Mouse (Mus musculus) limb, embryonic 10.5 days (tissue): ENCODE measurements around the gene Plxnb3. TPM values are rescaled to one million over a fixed set of nuclear protein-coding genes. Genes with fewer than 3 reads are reported as not detected.
"Not testable (repeated sequence)": the region's sequence is repeated elsewhere in the genome, so short reads cannot be mapped to it uniquely, and the experiment has no call there.

ENCODE experiments used
- DNase-seq: peaks from one replicate; pipeline ENCODE4 v3.0.0-alpha.2; 2017; ENCODE audit warnings: low spot score
- H3K27ac ChIP-seq: fragments of 300-500 bp; sonication (generic); 2 replicates; pipeline ENCODE4 v1.5.1; 2016; ENCODE audit warnings: mild to moderate bottlenecking
- H3K27me3 ChIP-seq: fragments of 300-500 bp; sonication (generic); 2 replicates; pipeline ENCODE4 v1.6.1; 2016; ENCODE audit warnings: low read depth, mild to moderate bottlenecking; ENCODE audit not compliant: poor library complexity, severe bottlenecking
- H3K36me3 ChIP-seq: fragments of 300-500 bp; sonication (generic); 2 replicates; pipeline ENCODE4 v1.6.1; 2016; ENCODE audit warnings: mild to moderate bottlenecking, moderate library complexity
- H3K4me1 ChIP-seq: fragments of 300-500 bp; sonication (generic); 2 replicates; pipeline ENCODE4 v1.6.1; 2016
- H3K4me3 ChIP-seq: fragments of 300-500 bp; sonication (generic); 2 replicates; pipeline ENCODE4 v1.5.1; 2016; ENCODE audit warnings: mild to moderate bottlenecking, moderate library complexity
- H3K9me3 ChIP-seq: fragments of 300-500 bp; sonication (generic); replicated peaks from 2 replicates; pipeline ENCODE4 v1.6.1; 2016; ENCODE audit warnings: mild to moderate bottlenecking
- WGBS: fragments of 180-500 bp; shearing (Covaris S2); methylation state at CpG from one replicate; pipeline ENCODE4 v1.1.7; 2016; 5-methylcytosine and 5-hydroxymethylcytosine counted together
- polyA plus RNA-seq: library from polyadenylated mRNA; unstranded; fragments of >200 nt; fragmentation: Nextera tagmentation; extraction: Ambion mirVana; gene quantifications from 2 replicates; pipeline ENCODE4 v1.2.1, GENCODE M21; 2016

Gene Plxnb3
- 0.04 TPM in 1 of 2 replicates, not detected in the other for polyA plus RNA-seq

GRCm38 (mm10) chrX:73756334-73757140 is at the start of gene Plxnb3:
TSS of gene Plxnb3 (plus strand) at chrX:73757090.
- Histone ChIP-seq H3K4me3 (no peak within 1 kb of the TSS), H3K9me3 (no peaks in the 10 kb centered on the region), H3K36me3 (no peaks in the 10 kb centered on the region), H3K4me1 (no peaks in the 10 kb centered on the region), H3K27me3 (peaks cover 81% of the 10 kb centered on the region), H3K27ac (no peak within 1 kb of the TSS)
- 72% methylated on average over 5 of the region's 5 CpGs for WGBS
- no peak for DNase-seq

- Histone ChIP-seq H3K4me1 (peaks cover 32% of the 10 kb centered on the region), H3K4me3 (peak overlapping the region; percentile 60), H3K9me3 (no peaks in the 10 kb centered on the region), H3K27me3 (peaks cover 72% of the 10 kb centered on the region), H3K27ac (peak overlapping the region; percentile 86), H3K36me3 (peaks cover 34% of the 10 kb centered on the region)
- WGBS = 19% methylated on average over 21 of the region's 21 CpGs
- peak; percentile 31 for DNase-seq
Observed at GRCm38 (mm10) chrX:73715476-73716108, 41.3 kb upstream of the Plxnb3 start.

- peaks cover 28% of the 10 kb centered on the region for H3K36me3 ChIP-seq
- peaks cover 32% of the 10 kb centered on the region for H3K4me1 ChIP-seq
- peak; percentile 90 for DNase-seq
- H3K9me3 ChIP-seq = no peaks in the 10 kb centered on the region
- 20% methylated on average over 43 of the region's 45 CpGs for WGBS
- peak within 1 kb of the TSS; percentile 86 for H3K27ac ChIP-seq
- peaks cover 72% of the 10 kb centered on the region for H3K27me3 ChIP-seq
- peak within 1 kb of the TSS; percentile 60 for H3K4me3 ChIP-seq
Observed at GRCm38 (mm10) chrX:73716109-73716661, 40.7 kb upstream of the Plxnb3 start, which contains the start of the genes Bcap31 and Abcd1. TSS of gene Bcap31 (minus strand) at chrX:73716175. TSS of gene Abcd1 (plus strand) at chrX:73716597.

- 32% methylated on average over 30 of the region's 30 CpGs for WGBS
- H3K9me3 ChIP-seq = no peaks in the 10 kb centered on the region
- H3K4me1 ChIP-seq = peaks cover 32% of the 10 kb centered on the region
- no peak for DNase-seq
- peak overlapping the region; percentile 86 for H3K27ac ChIP-seq
- H3K4me3 ChIP-seq = peak overlapping the region; percentile 60
- H3K27me3 ChIP-seq = peaks cover 69% of the 10 kb centered on the region
- H3K36me3 ChIP-seq = peaks cover 21% of the 10 kb centered on the region
Observed at GRCm38 (mm10) chrX:73716709-73717545, 40.0 kb upstream of the Plxnb3 start.

- H3K4me1 ChIP-seq = peaks cover 32% of the 10 kb centered on the region
- H3K9me3 ChIP-seq = no peaks in the 10 kb centered on the region
- H3K27me3 ChIP-seq = peaks cover 69% of the 10 kb centered on the region
- H3K27ac ChIP-seq = peak overlapping the region; percentile 86
- no peak for DNase-seq
- peaks cover 13% of the 10 kb centered on the region for H3K36me3 ChIP-seq
- WGBS = 74% methylated on average over 11 of the region's 11 CpGs
- H3K4me3 ChIP-seq = peak overlapping the region; percentile 60
Observed at GRCm38 (mm10) chrX:73717667-73718066, 39.2 kb upstream of the Plxnb3 start.

- no peaks in the 10 kb centered on the region for H3K9me3 ChIP-seq
- H3K27me3 ChIP-seq = peaks cover 73% of the 10 kb centered on the region
- peaks cover 32% of the 10 kb centered on the region for H3K4me1 ChIP-seq
- no peak overlapping the region for H3K4me3 ChIP-seq
- peak overlapping the region; percentile 86 for H3K27ac ChIP-seq
- H3K36me3 ChIP-seq = peaks cover 8% of the 10 kb centered on the region; the same call in 1 of the 2 replicates
- 38% methylated on average over 3 of the region's 3 CpGs for WGBS
- no peak for DNase-seq
Observed at GRCm38 (mm10) chrX:73718271-73718670, 38.6 kb upstream of the Plxnb3 start.

- Histone ChIP-seq H3K4me3 (no peak overlapping the region), H3K9me3 (no peaks in the 10 kb centered on the region), H3K4me1 (peaks cover 32% of the 10 kb centered on the region), H3K27me3 (peaks cover 79% of the 10 kb centered on the region), H3K27ac (peak overlapping the region; percentile 86), H3K36me3 (peaks cover 3% of the 10 kb centered on the region; the same call in 1 of the 2 replicates)
- no peak for DNase-seq
- WGBS = 59% methylated on average over 5 of the region's 5 CpGs
Observed at GRCm38 (mm10) chrX:73718686-73719362, 38.1 kb upstream of the Plxnb3 start.

- Histone ChIP-seq H3K9me3 (no peaks in the 10 kb centered on the region), H3K4me1 (no peaks in the 10 kb centered on the region), H3K27ac (no peak overlapping the region), H3K27me3 (peaks cover 43% of the 10 kb centered on the region), H3K4me3 (no peak overlapping the region), H3K36me3 (no peaks in the 10 kb centered on the region)
- 56% methylated on average over 1 of the region's 1 CpGs for WGBS
- no peak for DNase-seq
Observed at GRCm38 (mm10) chrX:73730908-73731307, 26.0 kb upstream of the Plxnb3 start.

- H3K4me1 ChIP-seq = no peaks in the 10 kb centered on the region
- H3K27ac ChIP-seq = no peak overlapping the region
- H3K9me3 ChIP-seq = no peaks in the 10 kb centered on the region
- H3K36me3 ChIP-seq = no peaks in the 10 kb centered on the region
- H3K27me3 ChIP-seq = peaks cover 54% of the 10 kb centered on the region
- WGBS = 80% methylated on average over 1 of the region's 1 CpGs
- no peak for DNase-seq
- H3K4me3 ChIP-seq = no peak overlapping the region
Observed at GRCm38 (mm10) chrX:73738155-73738554, 18.7 kb upstream of the Plxnb3 start.

- DNase-seq = no peak
- 79% methylated on average over 5 of the region's 5 CpGs for WGBS
Observed at GRCm38 (mm10) chrX:73739151-73739550, 17.7 kb upstream of the Plxnb3 start.

GRCm38 (mm10) chrX:73739841-73740240 is 17.0 kb upstream of the Plxnb3 start:
- WGBS = 93% methylated on average over 7 of the region's 7 CpGs
- not testable (repeated sequence) for H3K27ac ChIP-seq, DNase-seq, H3K36me3 ChIP-seq, H3K4me3 ChIP-seq, H3K9me3 ChIP-seq, H3K4me1 ChIP-seq
- peaks cover 39% of the 10 kb centered on the region for H3K27me3 ChIP-seq

More at GRCm38 (mm10) chrX:73739151-73739550, 17.7 kb upstream of the Plxnb3 start:
- H3K27me3 ChIP-seq = peaks cover 46% of the 10 kb centered on the region
- H3K4me3 ChIP-seq = no peak overlapping the region
- no peaks in the 10 kb centered on the region for H3K9me3 ChIP-seq
- no peaks in the 10 kb centered on the region for H3K4me1 ChIP-seq
- H3K36me3 ChIP-seq = no peaks in the 10 kb centered on the region
- no peak overlapping the region for H3K27ac ChIP-seq
